Mouse (Mus musculus) lung, adult 2 months (tissue): ENCODE data around the gene Dnajc11. TPM values are rescaled to one million over a fixed set of nuclear protein-coding genes. Genes with fewer than 3 reads are reported as not detected.

Experiments used
- DNase-seq: peaks from one replicate; pipeline ENCODE4 v3.0.0; 2022
- H3K4me1 ChIP-seq: fragments of 200-500 bp; 2 replicates; pipeline ENCODE4 v1.6.1; 2011; ENCODE audit warnings: low read length; ENCODE audit not compliant: control insufficient read depth, insufficient read depth
- H3K4me3 ChIP-seq: fragments of 200-500 bp; replicated peaks from 2 replicates; pipeline ENCODE3; 2011; ENCODE audit warnings: low read depth, mild to moderate bottlenecking, control low read depth, low read length; ENCODE audit errors: extremely low read depth
- CTCF ChIP-seq: fragments of 200-500 bp; IDR thresholded peaks from 2 replicates; pipeline ENCODE4 v1.5.1; 2011; ENCODE audit warnings: mild to moderate bottlenecking, low read length, control low read depth; ENCODE audit not compliant: insufficient read depth
- POLR2A ChIP-seq: fragments of 200-500 bp; IDR thresholded peaks from 2 replicates; pipeline ENCODE4 v1.6.1; 2011; ENCODE audit warnings: low read depth, mild to moderate bottlenecking, control low read depth, low read length, borderline replicate concordance; ENCODE audit errors: extremely low read depth
- WGBS: fragments of 180-500 bp; shearing (Covaris S2); methylation state at CpG from one replicate; pipeline ENCODE4 v1.1.7; 2018; 5-methylcytosine and 5-hydroxymethylcytosine counted together
- polyA plus RNA-seq: library from polyadenylated mRNA; depleted of rRNA; stranded (reverse); fragments of >200 nt; gene quantifications from 2 replicates; pipeline ENCODE4 v1.2.3, GENCODE M21; 2012

Dnajc11 gene
- polyA plus RNA-seq, 1 experiment, result 45.8 TPM

- 52% methylated on average over 17 of the region's 17 CpGs for WGBS
- Histone ChIP-seq H3K4me3 (no peak overlapping the region), H3K4me1 (peaks cover 14% of the 10 kb centered on the region)
- no peak for DNase-seq
- TF ChIP-seq CTCF, result no peak
- TF ChIP-seq POLR2A, result peak; percentile 36; the same call in 1 of the 2 replicates
Measured at GRCm38 (mm10) chr4:151902046-151902688, 31.3 kb upstream of the Dnajc11 start.

- peak; percentile 56 for DNase-seq
- Histone ChIP-seq H3K4me3 (no peak overlapping the region), H3K4me1 (peaks cover 14% of the 10 kb centered on the region)
- 0 out of 2 replicates have a peak, but pooled peaks have one; percentile 1 for TF ChIP-seq POLR2A
- no peak for TF ChIP-seq CTCF
- WGBS, result 14% methylated on average over 14 of the region's 14 CpGs
Measured at GRCm38 (mm10) chr4:151902689-151903241, 30.7 kb upstream of the Dnajc11 start.

GRCm38 (mm10) chr4:151904098-151904497, 29.4 kb upstream of the Dnajc11 start:
- H3K4me3 ChIP-seq, result no peak overlapping the region
- H3K4me1 ChIP-seq, result peaks cover 14% of the 10 kb centered on the region
- 33% methylated on average over 11 of the region's 11 CpGs for WGBS
- no peak for TF ChIP-seq CTCF
- TF ChIP-seq POLR2A, result no peak
- no peak for DNase-seq

GRCm38 (mm10) chr4:151905621-151906020, 27.9 kb upstream of the Dnajc11 start:
- Histone ChIP-seq H3K4me3 (no peak overlapping the region), H3K4me1 (peaks cover 14% of the 10 kb centered on the region)
- DNase-seq, result no peak
- TF ChIP-seq CTCF, result no peak
- no peak for TF ChIP-seq POLR2A
- 82% methylated on average over 4 of the region's 4 CpGs for WGBS

- DNase-seq, result no peak
- no peak overlapping the region for H3K4me3 ChIP-seq
- H3K4me1 ChIP-seq, result peaks cover 11% of the 10 kb centered on the region
- WGBS, result 60% methylated on average over 26 of the region's 26 CpGs
- TF ChIP-seq POLR2A (no peak), CTCF (no peak)
Measured at GRCm38 (mm10) chr4:151907577-151908343, 25.7 kb upstream of the Dnajc11 start.

- Histone ChIP-seq H3K4me3 (no peak overlapping the region), H3K4me1 (peaks cover 4% of the 10 kb centered on the region)
- WGBS, result 62% methylated on average over 8 of the region's 8 CpGs
- no peak for TF ChIP-seq POLR2A
- no peak for TF ChIP-seq CTCF
- no peak for DNase-seq
Measured at GRCm38 (mm10) chr4:151908809-151909208, 24.7 kb upstream of the Dnajc11 start.

- 90% methylated on average over 11 of the region's 11 CpGs for WGBS
- no peak for DNase-seq
- no peak for TF ChIP-seq CTCF
- no peak for TF ChIP-seq POLR2A
- H3K4me1 ChIP-seq, result no peaks in the 10 kb centered on the region
- H3K4me3 ChIP-seq, result no peak overlapping the region
Measured at GRCm38 (mm10) chr4:151916271-151916670, 17.2 kb upstream of the Dnajc11 start.

- 57% methylated on average over 20 of the region's 20 CpGs for WGBS
- no peak for DNase-seq
- TF ChIP-seq POLR2A (no peak), CTCF (no peak)
- Histone ChIP-seq H3K4me3 (no peak overlapping the region), H3K4me1 (no peaks in the 10 kb centered on the region)
Measured at GRCm38 (mm10) chr4:151919135-151919840, 14.2 kb upstream of the Dnajc11 start.
